Mouse (Mus musculus): ENCODE results near the gene Asxl2.
"Not testable (repeated sequence)": the region's sequence is repeated elsewhere in the genome, so short reads cannot be mapped to it uniquely, and the experiment has no call there.

Gene Asxl2

GRCm38 (mm10) chr12:3426530-3427034, at the start of gene Asxl2:
Gene Asxl2 (plus strand): TSS chr12:3426857.
- peak; percentile 99 for DNase-seq (ENCODE audit: low read depth, low spot score)

GRCm38 (mm10) chr12:3377190-3377589, 49.5 kb upstream of the Asxl2 start:
- no peak for DNase-seq (ENCODE audit: low read depth, low spot score)

GRCm38 (mm10) chr12:3377755-3378154, 48.9 kb upstream of the Asxl2 start:
- DNase-seq (ENCODE audit: low read depth, low spot score), result no peak

GRCm38 (mm10) chr12:3384860-3385259, 41.8 kb upstream of the Asxl2 start:
- no peak for DNase-seq (ENCODE audit: low read depth, low spot score)

- no peak for DNase-seq (ENCODE audit: low read depth, low spot score)
Measured at GRCm38 (mm10) chr12:3385271-3385670, 41.4 kb upstream of the Asxl2 start.

GRCm38 (mm10) chr12:3385940-3386339, 40.7 kb upstream of the Asxl2 start:
- DNase-seq (ENCODE audit: low read depth, low spot score), result no peak

GRCm38 (mm10) chr12:3387891-3388290, 38.8 kb upstream of the Asxl2 start:
- DNase-seq (ENCODE audit: low read depth, low spot score), result no peak

- DNase-seq (ENCODE audit: low read depth, low spot score), result no peak
Measured at GRCm38 (mm10) chr12:3389394-3389793, 37.3 kb upstream of the Asxl2 start.

- no peak for DNase-seq (ENCODE audit: low read depth, low spot score)
Measured at GRCm38 (mm10) chr12:3390071-3390470, 36.6 kb upstream of the Asxl2 start.

GRCm38 (mm10) chr12:3390577-3391262, 35.9 kb upstream of the Asxl2 start:
- peak; percentile 82 for DNase-seq (ENCODE audit: low read depth, low spot score)

- DNase-seq (ENCODE audit: low read depth, low spot score), result no peak
Measured at GRCm38 (mm10) chr12:3391276-3391675, 35.4 kb upstream of the Asxl2 start.

GRCm38 (mm10) chr12:3393140-3393539, 33.5 kb upstream of the Asxl2 start:
- no peak for DNase-seq (ENCODE audit: low read depth, low spot score)

GRCm38 (mm10) chr12:3396931-3397330, 29.7 kb upstream of the Asxl2 start:
- DNase-seq (ENCODE audit: low read depth, low spot score), result peak; percentile 78

GRCm38 (mm10) chr12:3405662-3406061, 21.0 kb upstream of the Asxl2 start:
- DNase-seq (ENCODE audit: low read depth, low spot score), result not testable (repeated sequence)

GRCm38 (mm10) chr12:3406585-3406984, 20.1 kb upstream of the Asxl2 start:
- no peak for DNase-seq (ENCODE audit: low read depth, low spot score)

- no peak for DNase-seq (ENCODE audit: low read depth, low spot score)
Measured at GRCm38 (mm10) chr12:3414956-3415355, 11.7 kb upstream of the Asxl2 start.

GRCm38 (mm10) chr12:3418761-3419160, 7.9 kb upstream of the Asxl2 start:
- no peak for DNase-seq (ENCODE audit: low read depth, low spot score)

- no peak for DNase-seq (ENCODE audit: low read depth, low spot score)
Measured at GRCm38 (mm10) chr12:3420519-3420918, 6.1 kb upstream of the Asxl2 start.

- no peak for DNase-seq (ENCODE audit: low read depth, low spot score)
Measured at GRCm38 (mm10) chr12:3422786-3423185, 3.9 kb upstream of the Asxl2 start.

GRCm38 (mm10) chr12:3424179-3424578, 2.5 kb upstream of the Asxl2 start:
- DNase-seq (ENCODE audit: low read depth, low spot score), result no peak

- peak; percentile 27 for DNase-seq (ENCODE audit: low read depth, low spot score)
Measured at GRCm38 (mm10) chr12:3425375-3426341, 999 bp upstream of the Asxl2 start.
